Mouse (Mus musculus) layer of hippocampus, postnatal 25 days (tissue): Measurements from ENCODE around the gene Kcna7. TPM values are rescaled to one million over a fixed set of nuclear protein-coding genes. Genes with fewer than 3 reads are reported as not detected.
"Not testable (repeated sequence)": the region's sequence is repeated elsewhere in the genome, so short reads cannot be mapped to it uniquely, and the experiment has no call there.

Source experiments
- DNase-seq, 2 experiments: peaks; one replicate each; pipeline ENCODE4 v3.0.0; 2022; ENCODE audit warnings: mixed read lengths in 2 of 2, low spot score in 1 of 2; ENCODE audit errors: extremely low spot score in 1 of 2
- total RNA-seq, 2 experiments: library from RNA; stranded (reverse); gene quantifications; 2 replicates each; pipeline ENCODE4 v1.2.3; 2021

The Kcna7 gene
- total RNA-seq: not detected

GRCm38 (mm10) chr7:45405091-45406075 is at the start of gene Kcna7:
TSS of gene Kcna7 (plus strand) at chr7:45405653.
- DNase-seq: peak; percentile 61 to 82

DNA sequence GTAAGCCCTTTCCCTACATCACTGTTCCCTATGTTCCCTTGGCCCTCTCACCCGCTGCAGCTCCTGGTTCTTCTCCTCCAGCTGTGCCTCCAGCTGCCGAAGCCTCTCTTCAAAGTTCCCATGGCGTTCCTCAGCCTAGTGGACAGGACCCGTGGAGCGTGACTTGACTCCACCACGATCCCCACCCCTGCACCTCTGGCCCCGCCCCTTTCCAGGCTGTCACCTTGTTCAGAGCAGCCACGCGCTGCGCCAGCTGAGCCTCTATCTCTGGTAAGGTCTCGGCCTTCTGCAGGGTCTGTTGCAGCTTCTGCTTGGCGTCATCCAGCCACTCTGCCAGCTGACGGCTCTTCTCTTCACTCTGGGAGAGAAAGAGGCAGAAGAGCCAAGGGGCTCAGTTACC is 49.4 kb upstream of the Kcna7 start:
- DNase-seq: no peak

DNA sequence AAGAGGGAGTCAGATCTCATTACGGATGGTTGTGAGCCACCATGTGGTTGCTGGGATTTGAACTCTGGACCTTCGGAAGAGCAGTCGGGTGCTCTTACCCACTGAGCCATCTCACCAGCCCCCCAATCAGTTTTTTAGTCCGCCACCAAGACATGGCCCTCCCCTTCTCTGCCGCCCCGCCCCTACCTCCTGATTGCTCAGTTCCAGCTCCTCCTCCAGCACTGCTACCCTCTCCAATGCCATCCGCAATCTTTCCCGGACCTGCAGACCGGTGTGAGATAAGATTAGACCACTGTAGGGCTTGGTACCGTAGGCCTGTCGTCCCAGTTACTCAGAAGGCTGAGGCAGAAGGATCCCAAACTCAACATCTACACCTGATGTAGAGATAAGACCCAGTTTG is 46.4 kb upstream of the Kcna7 start:
- not testable (repeated sequence) for DNase-seq

GRCm38 (mm10) chr7:45360404-45361125 is 44.9 kb upstream of the Kcna7 start:
- no peak for DNase-seq

DNA sequence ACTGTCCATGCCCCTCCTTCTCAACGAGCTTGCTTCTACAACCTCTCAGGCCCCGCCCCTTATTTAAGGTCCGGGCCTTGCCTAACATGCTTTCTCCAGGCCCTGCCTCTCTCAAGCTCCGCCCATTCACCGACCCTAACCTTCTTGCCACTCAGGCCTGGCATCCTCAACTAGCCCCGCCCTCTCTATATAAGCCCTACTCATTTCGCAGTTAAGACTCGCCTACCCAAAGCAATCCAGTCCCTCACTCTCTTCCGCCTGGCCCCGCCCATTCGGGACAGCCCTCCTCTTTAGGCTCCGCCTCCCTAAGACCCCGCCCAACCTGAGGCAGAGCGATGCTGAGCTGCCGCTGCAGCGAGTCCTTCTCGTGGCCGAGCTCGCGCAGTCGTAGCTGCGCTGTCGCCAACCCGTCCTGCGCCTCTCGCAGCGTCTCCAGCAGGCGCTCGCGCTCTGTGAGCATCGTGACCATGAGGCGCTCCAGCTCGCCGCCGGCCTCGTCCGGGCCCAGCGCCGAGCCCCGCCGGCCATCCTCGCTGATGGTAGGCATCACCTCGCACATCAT is 44.1 kb upstream of the Kcna7 start:
- DNase-seq: peak; percentile 69 to 74

DNA sequence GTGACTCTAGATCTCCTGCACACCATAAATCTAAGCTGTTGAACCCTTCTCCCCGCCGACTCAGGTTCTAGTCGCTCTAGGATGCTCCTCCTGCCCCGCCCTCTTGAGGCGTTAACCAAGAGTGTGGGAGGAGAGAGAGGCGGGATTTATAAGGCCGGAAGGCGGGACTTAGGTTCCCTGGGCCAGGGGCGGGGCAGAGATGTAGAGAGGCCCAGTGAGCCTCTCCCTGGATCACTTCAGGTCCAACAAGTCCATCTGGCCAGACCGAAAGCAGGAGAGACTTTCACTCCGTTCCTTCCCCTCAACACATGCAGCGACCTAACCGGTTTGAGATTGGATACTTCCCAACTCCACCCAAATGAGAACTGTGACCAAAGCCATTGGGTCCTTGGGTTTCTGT is 42.7 kb upstream of the Kcna7 start:
- DNase-seq: peak in 1 of 2 experiments; percentile 32

- DNase-seq: no peak
Observed at GRCm38 (mm10) chr7:45363983-45364382, 41.5 kb upstream of the Kcna7 start.

- DNase-seq: no peak
Observed at GRCm38 (mm10) chr7:45365742-45366651, 39.5 kb upstream of the Kcna7 start.

DNA sequence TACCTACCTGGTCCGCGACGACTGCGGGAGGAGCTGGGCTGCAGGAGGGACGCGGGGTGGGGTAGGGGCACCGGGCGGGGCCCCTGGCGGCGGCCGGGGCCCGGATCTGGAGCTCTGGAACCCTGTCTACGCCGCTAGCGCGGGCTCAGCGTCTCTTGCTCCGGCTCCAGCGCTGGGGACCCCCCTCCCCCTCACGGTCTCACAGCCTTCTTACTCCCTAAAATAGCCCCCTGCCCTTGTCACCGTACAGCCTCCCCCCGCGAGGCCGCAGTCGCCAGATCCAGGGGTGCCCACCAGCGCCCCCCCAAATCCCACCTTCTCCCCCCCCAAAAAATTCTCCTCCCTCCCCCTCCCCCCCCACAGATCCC is 38.8 kb upstream of the Kcna7 start, which contains the start of gene Ppfia3:
Ppfia3 (minus strand) TSS at position 368 of the 368 bp plus-strand sequence.
- DNase-seq: peak in 1 of 2 experiments; percentile 48

DNA sequence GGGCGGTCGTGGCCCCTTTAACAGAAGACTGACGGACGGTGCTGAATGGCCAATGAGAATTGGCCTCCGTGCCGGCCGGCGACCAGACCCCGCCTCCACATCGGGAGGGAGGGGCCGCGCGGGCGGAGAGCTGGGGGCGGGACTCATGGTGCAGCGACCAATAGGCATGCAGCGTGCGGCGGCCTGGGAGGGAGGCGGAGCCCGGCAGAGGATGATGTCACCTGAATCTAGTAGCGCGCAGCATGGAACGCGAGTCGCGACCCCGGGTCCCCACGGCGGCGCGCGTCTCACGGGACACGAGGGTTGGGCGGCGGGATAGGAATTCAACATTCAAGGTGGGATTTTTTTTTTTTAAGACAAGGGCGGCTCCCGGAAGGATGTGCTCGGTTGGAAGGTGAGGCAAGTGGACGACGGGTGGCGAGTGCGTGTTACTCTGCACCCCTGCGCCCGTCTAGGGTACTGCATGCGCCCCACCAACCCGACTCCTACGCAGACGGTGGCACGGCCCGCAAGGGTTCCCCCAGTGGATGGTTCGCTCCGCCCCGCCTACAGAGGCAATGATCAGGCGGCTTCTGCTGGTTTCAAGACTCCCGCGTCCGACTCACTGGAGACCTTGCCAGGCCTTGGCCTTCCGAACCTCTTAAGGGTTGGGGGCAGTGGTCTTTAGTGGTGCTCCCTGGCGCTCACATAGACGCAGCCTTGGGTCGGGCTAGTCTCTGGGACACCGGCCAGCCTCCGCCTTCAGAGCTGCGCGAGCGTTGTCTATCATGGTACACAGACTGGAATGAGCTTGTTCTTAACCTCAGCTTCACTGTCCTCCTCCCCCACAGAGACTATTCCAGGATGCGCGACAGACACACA is 38.2 kb upstream of the Kcna7 start:
- peak; percentile 95 to 98 for DNase-seq

- DNase-seq: no peak
Observed at GRCm38 (mm10) chr7:45368178-45368577, 37.3 kb upstream of the Kcna7 start.

GRCm38 (mm10) chr7:45369022-45369745 is 36.3 kb upstream of the Kcna7 start:
- DNase-seq: no peak

DNA sequence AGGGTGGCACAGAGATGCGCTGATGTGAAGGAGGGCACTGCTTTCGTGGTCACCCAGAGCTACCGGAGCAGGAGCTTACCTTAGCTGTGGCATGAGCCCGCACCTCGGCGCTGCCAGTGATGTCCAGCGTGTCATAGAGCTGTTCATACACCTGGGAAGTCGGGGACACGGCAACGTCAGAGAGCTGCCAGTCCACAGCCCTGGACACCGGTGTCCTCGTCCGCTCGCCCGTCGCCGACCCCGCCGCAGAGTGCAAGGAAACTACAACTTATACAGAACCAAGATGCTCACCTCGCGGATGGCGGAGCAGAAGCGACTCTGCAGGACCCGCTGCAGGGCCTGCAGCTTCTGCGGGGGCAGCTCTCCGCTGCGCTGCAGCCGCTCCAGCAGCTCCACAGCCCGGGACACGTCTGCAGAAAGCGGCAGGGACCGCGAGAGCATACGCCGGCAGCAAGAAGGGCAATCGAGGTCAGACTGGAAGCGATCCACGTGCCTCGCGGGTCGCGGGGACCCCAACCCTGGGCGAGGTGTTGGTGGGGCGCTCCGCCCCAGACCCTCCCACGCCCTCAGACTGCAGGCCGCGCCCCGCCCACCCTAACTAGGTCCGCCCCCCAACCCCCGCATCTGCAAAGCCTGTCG is 35.5 kb upstream of the Kcna7 start:
- DNase-seq: no peak

- DNase-seq: peak; percentile 81 to 88
Observed at GRCm38 (mm10) chr7:45370475-45371311, 34.8 kb upstream of the Kcna7 start, which contains the start of gene Lin7b. TSS of gene Lin7b (minus strand) at chr7:45370583.

GRCm38 (mm10) chr7:45372371-45372770 is 33.1 kb upstream of the Kcna7 start:
- DNase-seq: no peak

DNA sequence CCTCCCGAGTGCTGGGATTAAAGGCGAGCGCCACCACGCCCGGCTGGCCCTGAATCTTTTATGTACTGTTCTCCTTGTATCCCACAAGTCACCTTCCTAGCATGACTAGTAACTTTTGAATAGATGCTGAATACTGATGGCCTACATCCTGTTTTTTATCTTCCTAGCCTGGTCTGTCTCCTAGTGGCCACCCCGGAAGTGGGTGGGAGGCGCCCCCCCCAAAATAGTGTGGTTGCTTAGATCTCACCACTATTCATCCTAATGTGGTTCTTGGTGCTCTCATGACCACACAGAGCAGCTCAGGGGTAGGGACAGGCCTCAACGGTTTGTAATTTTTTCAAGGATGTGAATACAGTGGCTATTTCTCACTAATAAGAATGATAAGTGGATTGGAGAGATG is 30.8 kb upstream of the Kcna7 start:
- no peak for DNase-seq

DNA sequence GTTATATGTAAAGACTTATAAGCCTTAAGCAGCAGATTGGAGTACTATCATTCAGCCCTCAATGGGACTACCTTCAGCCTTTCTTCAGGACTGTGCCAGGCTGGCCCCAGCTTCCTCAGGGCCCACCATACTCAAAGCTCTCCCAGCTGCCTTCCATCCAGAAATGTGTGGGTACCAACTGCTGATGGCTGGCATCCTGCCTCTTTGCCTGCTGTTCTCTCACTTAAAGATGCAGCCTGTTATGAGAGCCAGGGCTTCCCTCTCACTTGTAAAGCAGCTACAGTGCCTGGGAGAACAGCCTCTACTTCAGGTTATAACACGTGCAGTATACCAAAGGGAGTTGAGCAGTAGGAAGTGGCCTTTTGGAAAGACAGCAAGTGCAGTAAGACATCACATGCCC is 29.4 kb upstream of the Kcna7 start:
- DNase-seq: no peak
